Mouse (Mus musculus) liver, embryonic 12.5 days (tissue): Measurements from ENCODE around the gene Olfr715b. TPM values are rescaled to one million over a fixed set of nuclear protein-coding genes. Genes with fewer than 3 reads are reported as not detected.
"Not testable (repeated sequence)": the region's sequence is repeated elsewhere in the genome, so short reads cannot be mapped to it uniquely, and the experiment has no call there.

Experiments used
- ATAC-seq: fragments of 200-750 bp; cut with Nextera tagmentation; 2 replicates; pipeline ENCODE4 v1.8.0; 2017; ENCODE audit warnings: moderate number of reproducible peaks, mild to moderate bottlenecking, moderate library complexity
- H3K27ac ChIP-seq: fragments of 300-500 bp; sonication (generic); 2 replicates; pipeline ENCODE4 v1.5.1; 2016; ENCODE audit warnings: mild to moderate bottlenecking
- H3K27me3 ChIP-seq: fragments of 300-500 bp; sonication (generic); replicated peaks from 2 replicates; pipeline ENCODE4 v1.6.1; 2016; ENCODE audit warnings: mild to moderate bottlenecking, moderate library complexity
- H3K36me3 ChIP-seq: fragments of 300-500 bp; sonication (generic); 2 replicates; pipeline ENCODE4 v1.6.1; 2016; ENCODE audit warnings: mild to moderate bottlenecking, moderate library complexity
- H3K4me1 ChIP-seq: fragments of 300-500 bp; sonication (generic); 2 replicates; pipeline ENCODE4 v1.6.1; 2016
- H3K4me2 ChIP-seq: fragments of 300-500 bp; sonication (generic); 2 replicates; pipeline ENCODE4 v1.6.1; 2016; ENCODE audit warnings: mild to moderate bottlenecking, moderate library complexity
- H3K4me3 ChIP-seq: fragments of 300-500 bp; sonication (generic); 2 replicates; pipeline ENCODE4 v1.5.1; 2016; ENCODE audit warnings: mild to moderate bottlenecking, moderate library complexity
- H3K9ac ChIP-seq: fragments of 300-500 bp; sonication (generic); 2 replicates; pipeline ENCODE4 v1.6.1; 2016; ENCODE audit warnings: mild to moderate bottlenecking, moderate library complexity
- H3K9me3 ChIP-seq: fragments of 300-500 bp; sonication (generic); replicated peaks from 2 replicates; pipeline ENCODE4 v1.6.1; 2016; ENCODE audit warnings: mild to moderate bottlenecking, moderate library complexity
- whole genome bisulfite sequencing: fragments of 180-500 bp; shearing (Covaris S2); methylation state at CpG from one replicate; pipeline ENCODE4 v1.1.7; 2016; ENCODE audit not compliant: insufficient replicate concordance; 5-methylcytosine and 5-hydroxymethylcytosine counted together
- polyA plus RNA-seq: library from polyadenylated mRNA; unstranded; fragments of >200 nt; fragmentation: Nextera tagmentation; extraction: Ambion mirVana; gene quantifications from 2 replicates; pipeline ENCODE4 v1.2.1, GENCODE M21; 2016

Olfr715b gene
- not detected in 2 replicates for polyA plus RNA-seq

GRCm38 (mm10) chr7:107110269-107110668 lies at the start of gene Olfr715b:
Gene Olfr715b (minus strand): TSS chr7:107110369.
- not testable (repeated sequence) for H3K4me2 ChIP-seq, H3K27ac ChIP-seq, H3K4me3 ChIP-seq, H3K9me3 ChIP-seq, ATAC-seq, H3K4me1 ChIP-seq, H3K36me3 ChIP-seq, H3K9ac ChIP-seq, H3K27me3 ChIP-seq
- 68% methylated on average over 2 of the region's 2 CpGs for WGBS

DNA sequence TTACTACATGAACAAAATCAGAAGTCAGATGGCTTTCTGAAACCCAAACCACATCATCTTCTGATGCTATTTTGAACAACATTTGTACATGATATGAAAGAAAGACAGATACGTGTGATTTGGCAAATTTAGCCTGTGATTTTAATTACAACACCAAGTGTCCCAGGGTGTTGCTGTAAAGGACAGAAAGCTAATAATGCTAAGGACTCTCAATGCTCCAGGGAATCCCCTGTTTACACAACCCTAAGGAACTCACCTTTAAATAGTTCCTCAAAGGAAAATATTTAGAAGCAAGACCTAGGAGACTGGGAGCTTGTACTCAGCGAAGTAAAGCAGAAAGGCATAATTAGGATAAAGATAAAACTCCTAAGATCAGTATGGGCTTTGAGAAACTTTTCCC lies 27.9 kb upstream of the Olfr715b start, which contains the start of gene Olfr716:
TSS of gene Olfr716 (plus strand) at position 301 of the 400 bp plus-strand sequence.
- not testable (repeated sequence) for H3K36me3 ChIP-seq, H3K9me3 ChIP-seq, H3K4me2 ChIP-seq, H3K27me3 ChIP-seq, H3K9ac ChIP-seq, H3K27ac ChIP-seq, H3K4me3 ChIP-seq, H3K4me1 ChIP-seq, ATAC-seq
- WGBS: 50% methylated on average over 2 of the region's 2 CpGs

DNA sequence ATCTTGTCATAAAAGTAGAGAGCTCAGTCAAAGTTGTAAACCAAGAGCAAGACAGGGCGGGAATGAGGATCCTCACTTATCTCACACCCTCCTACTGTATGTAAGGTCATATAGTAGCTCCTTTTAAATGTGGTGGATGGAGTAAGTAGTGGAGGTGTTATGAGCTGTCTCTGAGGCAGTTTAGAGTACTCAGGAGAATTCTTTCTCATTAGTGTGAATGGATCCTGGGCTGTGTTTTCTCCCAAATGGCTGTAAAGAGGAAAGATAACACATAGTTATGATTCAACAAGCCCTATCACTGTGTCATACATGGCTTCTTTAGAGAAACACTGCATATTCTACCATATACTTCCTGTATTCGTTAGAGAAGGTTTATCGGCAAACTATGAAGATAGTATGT lies 20.8 kb upstream of the Olfr715b start, which contains the start of gene Olfr715:
TSS of gene Olfr715 (minus strand) at position 101 of the 400 bp plus-strand sequence.
- not testable (repeated sequence) for ATAC-seq, H3K36me3 ChIP-seq, H3K4me3 ChIP-seq, H3K9ac ChIP-seq, H3K4me2 ChIP-seq, H3K4me1 ChIP-seq, H3K9me3 ChIP-seq, H3K27ac ChIP-seq, H3K27me3 ChIP-seq
- 72% methylated on average over 3 of the region's 3 CpGs for WGBS

DNA sequence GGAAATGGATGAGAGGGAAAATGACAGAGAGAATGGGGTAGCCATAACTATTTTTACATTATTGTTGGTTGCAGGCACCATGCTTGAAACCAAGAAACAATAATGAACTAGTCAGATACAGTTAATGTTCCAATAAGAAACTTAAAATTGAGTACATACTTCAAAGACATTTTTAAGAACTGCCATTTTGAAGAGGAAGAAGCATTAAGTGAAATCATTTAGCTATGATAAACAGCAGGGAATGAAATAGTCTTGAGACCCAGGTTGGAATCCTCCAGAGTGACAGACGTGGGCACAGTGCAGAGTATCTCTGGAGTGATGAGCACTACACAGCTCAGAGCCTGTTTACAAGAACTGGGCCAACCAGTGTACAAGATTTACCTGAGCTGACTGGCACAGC lies 17.2 kb downstream of the Olfr715b start, which contains the start of gene Olfr17:
TSS of gene Olfr17 (plus strand) at position 301 of the 400 bp plus-strand sequence.
- no peak within 1 kb of the TSS for H3K9ac ChIP-seq
- H3K27ac ChIP-seq: no peak within 1 kb of the TSS
- H3K4me1 ChIP-seq: no peaks in the 10 kb centered on the region
- H3K36me3 ChIP-seq: no peaks in the 10 kb centered on the region
- 21% methylated on average over 1 of the region's 1 CpGs for WGBS
- no peak for ATAC-seq
- peaks cover 4% of the 10 kb centered on the region; the same call in 1 of the 2 replicates for H3K9me3 ChIP-seq
- no peak within 1 kb of the TSS for H3K4me2 ChIP-seq
- H3K27me3 ChIP-seq: no peaks in the 10 kb centered on the region
- no peak within 1 kb of the TSS for H3K4me3 ChIP-seq

DNA sequence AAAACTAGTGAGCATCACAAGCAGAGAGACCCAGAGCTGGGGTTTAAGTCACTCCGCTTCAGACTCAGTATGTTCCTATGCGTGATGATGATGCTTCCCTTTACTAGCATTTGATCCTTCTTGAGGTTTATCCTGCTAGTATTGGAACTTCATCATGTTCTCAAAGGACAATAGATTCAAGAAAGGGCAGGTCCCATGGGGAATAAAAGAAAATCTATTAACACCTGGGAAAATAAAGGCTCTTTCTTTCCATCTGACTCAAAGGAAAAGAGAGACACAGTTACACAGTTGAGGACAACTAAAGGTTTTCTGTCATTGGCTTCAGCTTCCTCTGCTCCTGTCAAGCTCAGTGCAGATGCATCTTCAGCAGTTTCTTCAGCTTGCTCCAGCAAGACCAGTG lies 39.5 kb downstream of the Olfr715b start, which contains the start of gene Olfr714:
TSS of gene Olfr714 (plus strand) at position 301 of the 400 bp plus-strand sequence.
- H3K9me3 ChIP-seq: no peaks in the 10 kb centered on the region; the same call in 1 of the 2 replicates
- no peaks in the 10 kb centered on the region for H3K4me1 ChIP-seq
- no peak within 1 kb of the TSS for H3K9ac ChIP-seq
- no peak within 1 kb of the TSS for H3K4me3 ChIP-seq
- H3K36me3 ChIP-seq: no peaks in the 10 kb centered on the region
- no peak within 1 kb of the TSS for H3K27ac ChIP-seq
- no peaks in the 10 kb centered on the region for H3K27me3 ChIP-seq
- ATAC-seq: no peak
- 79% methylated on average over 2 of the region's 2 CpGs for WGBS
- H3K4me2 ChIP-seq: no peak within 1 kb of the TSS

Other genes starting within 250 kb of the Olfr715b start
- gene Olfr704, start 247.2 kb downstream of the Olfr715b start, polyA plus RNA-seq: not detected in 2 replicates
- not detected in 2 replicates for gene Olfr705, start 233.5 kb downstream of the Olfr715b start, polyA plus RNA-seq
- gene Olfr706, start 222.2 kb downstream of the Olfr715b start, polyA plus RNA-seq: not detected in 2 replicates
- gene Olfr707, start 209.1 kb downstream of the Olfr715b start, polyA plus RNA-seq: not detected in 2 replicates
- gene Olfr1532-ps1, start 202.4 kb downstream of the Olfr715b start, polyA plus RNA-seq: not detected in 2 replicates
- gene Olfr709-ps1, start 178.2 kb downstream of the Olfr715b start, polyA plus RNA-seq: not detected in 2 replicates
- not detected in 2 replicates for gene Olfr710, start 162.1 kb downstream of the Olfr715b start, polyA plus RNA-seq
- not detected in 2 replicates for gene Olfr6, start 146.4 kb downstream of the Olfr715b start, polyA plus RNA-seq
- gene Olfr711, start 134.9 kb downstream of the Olfr715b start, polyA plus RNA-seq: not detected in 2 replicates
- not detected in 2 replicates for gene Olfr2, start 104.3 kb downstream of the Olfr715b start, polyA plus RNA-seq
- gene Olfr713, start 79.2 kb downstream of the Olfr715b start, polyA plus RNA-seq: not detected in 2 replicates
- not detected in 2 replicates for gene Olfr714, start 39.4 kb downstream of the Olfr715b start, polyA plus RNA-seq
- not detected in 2 replicates for gene Olfr17, start 17.1 kb downstream of the Olfr715b start, polyA plus RNA-seq
- not detected in 2 replicates for gene Olfr715, start 20.7 kb upstream of the Olfr715b start, polyA plus RNA-seq
- not detected in 2 replicates for gene Olfr716, start 28.0 kb upstream of the Olfr715b start, polyA plus RNA-seq
- gene Nlrp14, start 56.6 kb upstream of the Olfr715b start, polyA plus RNA-seq: not detected in 2 replicates
- not detected in 2 replicates for gene Rbmxl2, start 99.1 kb upstream of the Olfr715b start, polyA plus RNA-seq